Mouse (Mus musculus): Measurements from ENCODE around the gene Plpp4. TPM values are rescaled to one million over a fixed set of nuclear protein-coding genes. Genes with fewer than 3 reads are reported as not detected.

Gene Plpp4
- polyA plus RNA-seq (2012), result not detected in 2 replicates

- no peaks in the 10 kb centered on the region for H3K4me1 ChIP-seq (ENCODE audit: control insufficient read depth)
- H3K4me3 ChIP-seq (replicated peaks), result no peak within 1 kb of the TSS
- TF ChIP-seq TAL1 (IDR thresholded peaks at IDR 0.05; ENCODE audit: low read length), result no peak
- no peak for TF ChIP-seq GATA1 (IDR thresholded peaks at IDR 0.05; ENCODE audit: low read length)
- no peaks in the 10 kb centered on the region for H3K9me3 ChIP-seq (ENCODE audit: control insufficient read depth, low read length)
- peaks cover 26% of the 10 kb centered on the region for H3K27me3 ChIP-seq (ENCODE audit: control insufficient read depth)
- H3K36me3 ChIP-seq (ENCODE audit: control insufficient read depth), result no peaks in the 10 kb centered on the region
Measured at GRCm38 (mm10) chr7:129256621-129257373, at the start of gene Plpp4. Gene Plpp4 (plus strand): TSS chr7:129257031.

GRCm38 (mm10) chr7:129215926-129216543 is 40.8 kb upstream of the Plpp4 start:
- Histone ChIP-seq H3K4me1 (ENCODE audit: control insufficient read depth) (no peaks in the 10 kb centered on the region), H3K36me3 (ENCODE audit: control insufficient read depth) (no peaks in the 10 kb centered on the region), H3K9me3 (ENCODE audit: control insufficient read depth, low read length) (peaks cover 5% of the 10 kb centered on the region; the same call in 1 of the 2 replicates), H3K4me3 (replicated peaks) (no peak overlapping the region), H3K27me3 (ENCODE audit: control insufficient read depth) (no peaks in the 10 kb centered on the region)
- TF ChIP-seq TAL1 (IDR thresholded peaks at IDR 0.05; ENCODE audit: low read length), result no peak
- no peak for TF ChIP-seq GATA1 (IDR thresholded peaks at IDR 0.05; ENCODE audit: low read length)

- H3K27me3 ChIP-seq (ENCODE audit: control insufficient read depth), result no peaks in the 10 kb centered on the region
- TF ChIP-seq TAL1 (IDR thresholded peaks at IDR 0.05; ENCODE audit: low read length), result no peak
- no peak for TF ChIP-seq GATA1 (IDR thresholded peaks at IDR 0.05; ENCODE audit: low read length)
- H3K9me3 ChIP-seq (ENCODE audit: control insufficient read depth, low read length), result peaks cover 5% of the 10 kb centered on the region; the same call in 1 of the 2 replicates
- H3K4me1 ChIP-seq (ENCODE audit: control insufficient read depth), result no peaks in the 10 kb centered on the region
- H3K4me3 ChIP-seq (replicated peaks), result no peak overlapping the region
- no peaks in the 10 kb centered on the region for H3K36me3 ChIP-seq (ENCODE audit: control insufficient read depth)
Measured at GRCm38 (mm10) chr7:129216547-129217195, 40.2 kb upstream of the Plpp4 start.

GRCm38 (mm10) chr7:129220948-129221347 is 35.9 kb upstream of the Plpp4 start:
- TF ChIP-seq GATA1 (IDR thresholded peaks at IDR 0.05; ENCODE audit: low read length) (no peak), TAL1 (IDR thresholded peaks at IDR 0.05; ENCODE audit: low read length) (no peak)
- H3K4me1 ChIP-seq (ENCODE audit: control insufficient read depth), result no peaks in the 10 kb centered on the region
- H3K9me3 ChIP-seq (ENCODE audit: control insufficient read depth, low read length), result peaks cover 2% of the 10 kb centered on the region; the same call in 1 of the 2 replicates
- no peaks in the 10 kb centered on the region for H3K36me3 ChIP-seq (ENCODE audit: control insufficient read depth)
- no peak overlapping the region for H3K4me3 ChIP-seq (replicated peaks)
- H3K27me3 ChIP-seq (ENCODE audit: control insufficient read depth), result no peaks in the 10 kb centered on the region

GRCm38 (mm10) chr7:129221649-129222048 is 35.2 kb upstream of the Plpp4 start:
- no peaks in the 10 kb centered on the region; the same call in 1 of the 2 replicates for H3K9me3 ChIP-seq (ENCODE audit: control insufficient read depth, low read length)
- H3K4me1 ChIP-seq (ENCODE audit: control insufficient read depth), result no peaks in the 10 kb centered on the region
- H3K27me3 ChIP-seq (ENCODE audit: control insufficient read depth), result no peaks in the 10 kb centered on the region
- no peak overlapping the region for H3K4me3 ChIP-seq (replicated peaks)
- H3K36me3 ChIP-seq (ENCODE audit: control insufficient read depth), result no peaks in the 10 kb centered on the region
- TF ChIP-seq GATA1 (IDR thresholded peaks at IDR 0.05; ENCODE audit: low read length), result no peak
- TF ChIP-seq TAL1 (IDR thresholded peaks at IDR 0.05; ENCODE audit: low read length), result no peak

- H3K27me3 ChIP-seq (ENCODE audit: control insufficient read depth), result no peaks in the 10 kb centered on the region
- TF ChIP-seq GATA1 (IDR thresholded peaks at IDR 0.05; ENCODE audit: low read length) (no peak), TAL1 (IDR thresholded peaks at IDR 0.05; ENCODE audit: low read length) (no peak)
- H3K9me3 ChIP-seq (ENCODE audit: control insufficient read depth, low read length), result no peaks in the 10 kb centered on the region
- H3K4me1 ChIP-seq (ENCODE audit: control insufficient read depth), result no peaks in the 10 kb centered on the region
- H3K36me3 ChIP-seq (ENCODE audit: control insufficient read depth), result no peaks in the 10 kb centered on the region
- H3K4me3 ChIP-seq (replicated peaks), result no peak overlapping the region
Measured at GRCm38 (mm10) chr7:129235410-129235809, 21.4 kb upstream of the Plpp4 start.

GRCm38 (mm10) chr7:129235995-129236394 is 20.8 kb upstream of the Plpp4 start:
- H3K4me1 ChIP-seq (ENCODE audit: control insufficient read depth), result no peaks in the 10 kb centered on the region
- H3K36me3 ChIP-seq (ENCODE audit: control insufficient read depth), result no peaks in the 10 kb centered on the region
- no peaks in the 10 kb centered on the region for H3K9me3 ChIP-seq (ENCODE audit: control insufficient read depth, low read length)
- TF ChIP-seq TAL1 (IDR thresholded peaks at IDR 0.05; ENCODE audit: low read length) (no peak), GATA1 (IDR thresholded peaks at IDR 0.05; ENCODE audit: low read length) (no peak)
- H3K4me3 ChIP-seq (replicated peaks), result no peak overlapping the region
- no peaks in the 10 kb centered on the region for H3K27me3 ChIP-seq (ENCODE audit: control insufficient read depth)

- no peak for TF ChIP-seq TAL1 (IDR thresholded peaks at IDR 0.05; ENCODE audit: low read length)
- TF ChIP-seq GATA1 (IDR thresholded peaks at IDR 0.05; ENCODE audit: low read length), result no peak
- no peaks in the 10 kb centered on the region for H3K4me1 ChIP-seq (ENCODE audit: control insufficient read depth)
- H3K36me3 ChIP-seq (ENCODE audit: control insufficient read depth), result no peaks in the 10 kb centered on the region
- H3K9me3 ChIP-seq (ENCODE audit: control insufficient read depth, low read length), result no peaks in the 10 kb centered on the region
- peaks cover 8% of the 10 kb centered on the region for H3K27me3 ChIP-seq (ENCODE audit: control insufficient read depth)
- H3K4me3 ChIP-seq (replicated peaks), result no peak overlapping the region
Measured at GRCm38 (mm10) chr7:129250981-129251380, 5.8 kb upstream of the Plpp4 start.

- no peaks in the 10 kb centered on the region for H3K36me3 ChIP-seq (ENCODE audit: control insufficient read depth)
- H3K9me3 ChIP-seq (ENCODE audit: control insufficient read depth, low read length), result no peaks in the 10 kb centered on the region
- no peak overlapping the region for H3K4me3 ChIP-seq (replicated peaks)
- H3K27me3 ChIP-seq (ENCODE audit: control insufficient read depth), result peaks cover 26% of the 10 kb centered on the region
- TF ChIP-seq GATA1 (IDR thresholded peaks at IDR 0.05; ENCODE audit: low read length) (no peak), TAL1 (IDR thresholded peaks at IDR 0.05; ENCODE audit: low read length) (no peak)
- no peaks in the 10 kb centered on the region for H3K4me1 ChIP-seq (ENCODE audit: control insufficient read depth)
Measured at GRCm38 (mm10) chr7:129253406-129253805, 3.4 kb upstream of the Plpp4 start.
